Mouse (Mus musculus): Measurements from ENCODE around the gene H2afb3. TPM values are rescaled to one million over a fixed set of nuclear protein-coding genes. Genes with fewer than 3 reads are reported as not detected.

The H2afb3 gene
- not detected in 2 replicates for polyA plus RNA-seq (2012; ENCODE audit: low replicate concordance)

DNA sequence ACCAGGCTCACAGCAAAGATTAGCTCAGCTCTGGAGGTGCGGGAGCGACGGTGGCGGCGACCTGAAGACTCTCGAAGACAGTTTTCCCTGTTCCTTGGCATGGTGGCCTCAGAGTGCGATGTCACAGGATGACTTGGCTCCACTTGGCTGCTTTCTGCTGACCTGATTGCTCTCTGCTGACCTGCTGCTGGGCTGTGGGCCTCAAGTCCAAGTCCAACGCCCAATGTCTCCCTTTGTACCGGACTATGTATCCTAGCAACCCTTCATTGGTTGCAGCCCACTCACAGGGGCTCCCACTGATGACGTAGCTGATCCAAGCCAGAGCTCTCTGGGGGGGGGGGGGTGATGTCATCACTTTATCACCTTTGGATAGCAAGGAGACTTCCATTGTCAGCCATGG lies at the start of gene H2afb3:
H2afb3 (minus strand) TSS at position 101 of the 400 bp plus-strand sequence.

DNA sequence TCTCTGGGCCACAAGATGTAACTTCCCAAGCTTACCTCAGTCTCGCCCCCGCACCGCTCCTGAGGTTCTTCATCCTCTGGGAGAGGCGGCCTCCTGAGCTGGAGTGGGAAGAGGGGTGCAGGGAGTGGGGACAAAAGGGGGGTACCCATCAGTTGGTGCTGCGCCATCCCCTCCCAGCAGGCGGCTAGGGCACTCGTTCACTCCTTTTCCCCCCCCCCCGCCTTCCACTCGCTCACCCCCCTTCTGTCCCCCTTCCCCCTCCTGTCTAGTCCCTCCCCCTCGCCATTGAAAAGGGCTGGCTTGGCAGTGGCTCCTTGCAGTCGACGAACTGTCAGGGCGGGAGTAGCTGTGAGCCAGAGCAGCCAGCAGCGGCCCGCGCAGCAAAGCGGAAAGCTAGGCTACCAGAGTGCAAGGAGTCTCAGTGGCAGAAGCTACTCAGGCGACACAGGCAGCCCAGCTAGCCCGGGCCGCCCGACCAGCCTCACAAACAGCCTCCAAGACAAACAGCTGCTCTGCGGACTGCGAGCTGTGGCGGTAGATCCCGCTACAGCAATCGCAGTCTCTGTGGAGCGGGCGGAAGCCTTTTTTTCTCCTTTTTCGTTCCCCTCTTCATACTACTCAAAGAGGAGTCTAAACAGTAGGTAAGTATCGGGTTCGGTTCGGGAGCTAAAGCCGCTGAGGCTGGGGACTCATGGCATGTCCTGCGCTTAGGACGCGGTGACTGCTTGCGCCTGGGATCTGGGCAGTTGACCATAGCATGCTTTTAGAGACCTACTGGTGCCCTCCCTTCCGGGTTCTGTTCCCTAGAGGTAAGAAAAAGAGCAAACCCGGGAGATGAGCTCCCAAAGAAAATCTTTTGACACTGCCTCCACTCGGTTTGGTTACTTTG lies 22.6 kb downstream of the H2afb3 start, which contains the start of gene Pcdh11x:
Pcdh11x (plus strand) TSS at position 249 of the 889 bp plus-strand sequence.

Other genes with a start within 250 kb of the H2afb3 start
- not detected in 2 replicates for gene Pcdh11x, start 22.8 kb downstream of the H2afb3 start, polyA plus RNA-seq (2012; ENCODE audit: low replicate concordance)